Mouse (Mus musculus) ES-Bruce4 (cell line): Measurements from ENCODE around the gene Krt84.

Experiments
- CTCF ChIP-seq: IDR thresholded peaks from one replicate; pipeline ENCODE4 v1.8.1; 2011; ENCODE audit warnings: low read depth, low read length
- POLR2A ChIP-seq: IDR thresholded peaks from one replicate; pipeline ENCODE4 v1.8.1; 2011; ENCODE audit warnings: low read length; ENCODE audit not compliant: insufficient read depth

DNA sequence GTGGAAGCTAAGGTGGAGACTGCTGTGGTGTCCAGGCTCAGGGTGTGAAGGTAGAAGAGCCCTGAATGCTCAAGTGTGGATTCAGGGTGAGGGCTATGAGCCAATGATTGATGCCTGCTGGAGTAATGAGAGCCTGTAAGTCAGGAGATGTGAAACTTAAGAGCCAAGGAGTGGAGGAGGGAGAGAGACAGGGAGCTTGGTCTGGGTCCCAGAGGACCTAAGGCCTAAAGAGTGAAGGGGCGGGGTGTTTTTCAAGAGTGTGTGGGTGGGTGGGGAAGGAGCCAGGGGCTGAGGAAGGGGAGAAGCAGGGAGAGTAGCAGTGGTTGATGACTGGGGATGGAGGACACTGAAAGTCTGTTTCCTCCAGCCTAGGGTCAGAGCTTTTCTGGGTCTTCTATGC is 49.0 kb downstream of the Krt84 start:
- no peak for TF ChIP-seq CTCF
- no peak for TF ChIP-seq POLR2A
